9 mouse cellular contexts compared by ENCODE assay signal in the genomic region with DNA sequence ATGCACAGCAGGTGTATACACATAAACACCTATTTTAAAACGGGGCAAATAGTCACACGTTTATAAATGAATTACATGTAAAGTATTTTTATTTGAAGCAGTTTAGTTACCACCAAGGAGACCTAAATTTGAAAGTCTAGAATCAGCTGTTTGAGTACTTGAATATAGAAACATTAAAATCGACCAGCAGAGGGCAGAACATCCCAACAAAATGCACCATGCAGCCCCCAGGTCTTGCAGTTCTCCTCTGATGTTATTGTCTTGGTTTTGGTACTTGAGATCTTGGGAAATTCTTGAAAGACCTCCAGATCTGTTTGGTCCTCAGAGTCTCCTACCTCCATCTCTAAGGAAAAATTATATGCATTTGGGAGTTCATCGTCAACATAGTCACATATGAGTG.
DNase-seq lines count a peak whose midpoint lies in the region; TF ChIP-seq lines count a peak whose summit lies in the region.
"Had no signal": no experiment of that assay in that cellular context is flagged by ENCODE, and none has a peak within 500 bp of the region (broad histone marks: within the 10 kb centered on the region; RNA-seq: fewer than 3 reads in every experiment).

No protein-coding gene starts in this region.

- peak in 1 of 2 experiments; percentile 1 for DNase-seq in cerebellum, adult 2 months
- DNase-seq in cerebellum, adult 8-10 months = no peak
- peak; percentile 16 to 23 for DNase-seq in left cerebral cortex, adult 18-20 months (ENCODE audit: low spot score in 2 of 2)
- no peak for DNase-seq in left cerebral cortex, adult 11 months (ENCODE audit: low spot score)
- peak; percentile 12 for DNase-seq in Muller cell, postnatal 12 days (ENCODE audit: inconsistent ontology term)
- peak; percentile 39 to 40 for DNase-seq in left cerebral cortex, postnatal 25 days (ENCODE audit: low spot score in 2 of 2)
- DNase-seq in liver = no peak
- no peak for DNase-seq in spleen, adult 18-20 months

- H3K27ac ChIP-seq in cerebellum, adult 2 months (ENCODE audit: insufficient read depth, low read length) = no peak overlapping the region
- H3K27ac ChIP-seq: lung, embryonic 15.5 days had no signal

- peak; percentile 30; the same call in 1 of the 2 replicates for TF ChIP-seq CTCF in cerebellum, adult 2 months (IDR thresholded peaks at IDR 0.05; ENCODE audit: borderline replicate concordance, insufficient read depth, low read depth, low read length)

- no peak for TF ChIP-seq POLR2A in cerebellum, adult 2 months (IDR thresholded peaks at IDR 0.05; ENCODE audit: borderline replicate concordance, insufficient read depth, low read length)

- no peak overlapping the region for H3K4me3 ChIP-seq in cerebellum, adult 2 months (replicated peaks; ENCODE audit: insufficient read depth, low read depth, low read length)
- H3K4me3 ChIP-seq: lung, embryonic 15.5 days had no signal

- no peaks in the 10 kb centered on the region for H3K4me1 ChIP-seq in cerebellum, adult 2 months (ENCODE audit: control insufficient read depth, insufficient read depth, low read length)
- H3K4me1 ChIP-seq: lung, embryonic 15.5 days had no signal

- no peaks in the 10 kb centered on the region for H3K27me3 ChIP-seq in cerebellum, adult 2 months (ENCODE audit: control insufficient read depth, insufficient read depth, low read length)
- H3K27me3 ChIP-seq: lung, embryonic 15.5 days had no signal

- intact Hi-C loops in left cerebral cortex, postnatal 25 days (cut with DNase I) = loop anchor here (1.0 kb wide), 1 partner anchor 716 kb away; no protein-coding TSS in a partner anchor

- WGBS in cerebellum, adult 2 months = 30% methylated on average over 4 of the region's 4 CpGs

Comparison
In these comparisons a context has a peak if more than half of its experiments do, and no peak if none do; other contexts are left out.
1. DNase-seq: peak in left cerebral cortex, adult 18-20 months (2 of 2), Muller cell, postnatal 12 days (single experiment) and left cerebral cortex, postnatal 25 days (2 of 2); none in cerebellum, adult 8-10 months (single experiment), left cerebral cortex, adult 11 months (single experiment), liver (single experiment) and spleen, adult 18-20 months (0 of 2).